Mouse (Mus musculus) erythroblast, embryonic 14.5 days (primary cell): ENCODE measurements around the gene Mapk12.

Source experiments
- GATA1 ChIP-seq: IDR thresholded peaks from 2 replicates; pipeline ENCODE4 v1.6.1; 2012; ENCODE audit warnings: low read length, inconsistent platforms, mixed read lengths
- TAL1 ChIP-seq: IDR thresholded peaks from 3 replicates; pipeline ENCODE4 v1.6.1; 2012; ENCODE audit warnings: low read length, inconsistent platforms, mixed read lengths

- TF ChIP-seq GATA1 (no peak), TAL1 (no peak)
These were observed 37.9 kb upstream of the Mapk12 start for GRCm38 (mm10) chr15:89178260-89178860.
